Mouse (Mus musculus): ENCODE measurements around the gene Cox17. TPM values are rescaled to one million over a fixed set of nuclear protein-coding genes. Genes with fewer than 3 reads are reported as not detected.

Gene Cox17
- polyA plus RNA-seq, 1 experiment: 110 TPM

DNA sequence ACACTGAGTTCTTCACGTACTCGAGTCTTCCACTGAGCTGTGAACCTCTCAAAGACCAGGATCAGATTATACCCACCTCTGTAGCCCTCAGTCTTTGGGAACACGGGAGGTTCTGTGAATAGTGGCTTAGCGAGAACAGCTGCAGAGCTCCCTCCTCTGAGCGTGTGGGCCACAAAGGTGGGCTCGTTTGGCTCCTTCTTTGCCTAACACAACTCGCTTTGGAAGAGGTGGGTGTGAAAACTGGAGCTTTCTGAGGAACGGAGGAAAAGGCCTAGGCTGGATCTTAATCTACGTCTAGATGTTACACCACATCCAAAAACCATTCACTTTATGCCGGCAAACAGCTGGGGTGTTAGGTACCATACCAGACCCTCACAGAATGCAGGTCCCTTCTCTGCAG lies 18.6 kb downstream of the Cox17 start:
- H3K27me3 ChIP-seq (ENCODE audit: control insufficient read depth): no peaks in the 10 kb centered on the region
- no peak overlapping the region for H3K4me3 ChIP-seq (replicated peaks)
- peaks cover 4% of the 10 kb centered on the region for H3K36me3 ChIP-seq (ENCODE audit: control insufficient read depth)
- no peaks in the 10 kb centered on the region for H3K9me3 ChIP-seq (ENCODE audit: control insufficient read depth, low read length)
- TF ChIP-seq GATA1 (IDR thresholded peaks at IDR 0.05; ENCODE audit: low read length) (no peak), TAL1 (IDR thresholded peaks at IDR 0.05; ENCODE audit: low read length) (no peak)
- H3K4me1 ChIP-seq (ENCODE audit: control insufficient read depth): peaks cover 62% of the 10 kb centered on the region

DNA sequence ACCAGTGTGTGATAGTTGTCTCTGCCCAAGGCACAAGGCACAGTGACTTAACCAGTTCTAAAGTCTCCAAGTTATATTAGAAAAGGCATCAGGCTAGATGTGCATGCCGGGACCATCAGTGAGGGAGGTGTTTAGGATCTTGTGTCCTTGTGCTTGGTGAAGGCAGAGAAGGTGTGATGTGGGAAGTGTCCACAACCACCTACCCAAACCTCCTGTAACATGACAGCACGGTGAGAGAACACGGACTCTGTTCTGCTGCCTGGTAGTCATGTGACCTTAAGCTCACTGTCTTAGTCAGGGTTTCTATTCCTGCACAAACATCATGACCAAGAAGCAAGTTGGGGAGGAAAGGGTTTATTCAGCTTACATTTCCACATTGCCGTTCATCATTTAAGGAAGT lies 19.4 kb downstream of the Cox17 start:
- Histone ChIP-seq H3K4me1 (ENCODE audit: control insufficient read depth) (peaks cover 69% of the 10 kb centered on the region), H3K27me3 (ENCODE audit: control insufficient read depth) (no peaks in the 10 kb centered on the region), H3K36me3 (ENCODE audit: control insufficient read depth) (peaks cover 11% of the 10 kb centered on the region), H3K9me3 (ENCODE audit: control insufficient read depth, low read length) (no peaks in the 10 kb centered on the region), H3K4me3 (replicated peaks) (no peak overlapping the region)
- TF ChIP-seq GATA1 (IDR thresholded peaks at IDR 0.05; ENCODE audit: low read length) (no peak), TAL1 (IDR thresholded peaks at IDR 0.05; ENCODE audit: low read length) (no peak)

DNA sequence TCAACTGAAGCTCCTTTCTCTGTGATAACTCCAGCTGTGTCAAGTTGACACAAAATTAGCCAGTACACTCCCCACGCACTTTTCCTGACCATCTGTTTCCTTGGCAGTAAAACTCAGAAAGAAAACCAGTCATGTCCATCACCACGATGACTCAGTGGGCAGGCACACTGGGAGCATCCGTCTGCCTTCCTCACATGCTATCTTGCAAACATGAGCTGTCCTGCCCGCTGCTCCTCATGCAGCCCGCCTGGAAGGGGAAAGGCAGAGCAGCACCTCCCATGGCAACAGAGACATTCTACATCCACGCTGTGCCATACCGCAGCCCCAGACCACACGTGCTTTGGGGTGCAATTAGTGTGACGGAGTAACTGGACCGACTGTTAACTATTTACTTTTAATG lies 21.5 kb downstream of the Cox17 start:
- Histone ChIP-seq H3K27me3 (ENCODE audit: control insufficient read depth) (no peaks in the 10 kb centered on the region), H3K36me3 (ENCODE audit: control insufficient read depth) (peaks cover 18% of the 10 kb centered on the region), H3K4me3 (replicated peaks) (no peak overlapping the region), H3K4me1 (ENCODE audit: control insufficient read depth) (peaks cover 75% of the 10 kb centered on the region), H3K9me3 (ENCODE audit: control insufficient read depth, low read length) (no peaks in the 10 kb centered on the region)
- no peak for TF ChIP-seq TAL1 (IDR thresholded peaks at IDR 0.05; ENCODE audit: low read length)

DNA sequence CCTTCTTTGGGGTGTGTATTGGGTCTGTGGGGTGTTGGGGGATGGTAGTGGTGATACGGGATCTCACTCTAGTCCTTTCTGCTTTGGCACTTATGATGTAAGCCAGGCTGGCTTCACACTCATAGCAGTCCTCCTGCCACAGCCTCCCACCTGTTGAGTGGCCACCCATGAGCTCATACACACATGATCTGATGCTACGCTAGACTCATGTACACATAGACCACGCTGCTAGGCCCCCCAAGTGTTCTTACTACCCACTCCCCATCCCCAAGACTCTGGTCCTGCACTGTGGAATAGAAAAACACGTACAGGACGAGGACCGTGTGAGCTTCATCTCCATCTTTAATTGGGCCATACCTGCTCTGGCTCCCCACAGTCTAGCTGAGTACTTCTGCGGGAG lies 22.2 kb downstream of the Cox17 start:
- H3K4me3 ChIP-seq (replicated peaks): no peak overlapping the region
- no peaks in the 10 kb centered on the region for H3K9me3 ChIP-seq (ENCODE audit: control insufficient read depth, low read length)
- no peak for TF ChIP-seq TAL1 (IDR thresholded peaks at IDR 0.05; ENCODE audit: low read length)
- TF ChIP-seq GATA1 (IDR thresholded peaks at IDR 0.05; ENCODE audit: low read length): no peak
- H3K27me3 ChIP-seq (ENCODE audit: control insufficient read depth): no peaks in the 10 kb centered on the region
- H3K36me3 ChIP-seq (ENCODE audit: control insufficient read depth): peaks cover 25% of the 10 kb centered on the region
- peaks cover 75% of the 10 kb centered on the region for H3K4me1 ChIP-seq (ENCODE audit: control insufficient read depth)

DNA sequence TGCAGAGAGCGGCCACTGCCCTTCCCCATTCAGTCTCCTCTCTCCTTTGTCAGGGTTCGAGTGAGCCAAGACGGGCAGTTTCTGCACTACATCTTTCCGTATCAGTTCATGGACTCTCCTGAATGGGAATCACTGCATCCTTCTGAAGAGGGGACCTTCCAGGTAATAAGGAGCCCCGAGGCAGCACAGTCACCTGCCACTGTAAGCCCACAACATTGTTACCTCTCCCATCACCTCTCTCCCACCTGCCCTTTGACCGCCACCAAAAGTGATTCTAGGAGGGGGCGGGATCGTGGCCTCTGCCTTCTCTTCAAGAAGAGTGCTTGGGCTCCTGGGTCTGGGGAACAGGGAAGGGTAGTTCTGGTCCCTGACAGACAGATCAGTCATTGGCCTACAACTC lies 22.6 kb downstream of the Cox17 start:
- TF ChIP-seq TAL1 (IDR thresholded peaks at IDR 0.05; ENCODE audit: low read length) (no peak), GATA1 (IDR thresholded peaks at IDR 0.05; ENCODE audit: low read length) (no peak)
- Histone ChIP-seq H3K36me3 (ENCODE audit: control insufficient read depth) (peaks cover 29% of the 10 kb centered on the region), H3K27me3 (ENCODE audit: control insufficient read depth) (no peaks in the 10 kb centered on the region), H3K4me1 (ENCODE audit: control insufficient read depth) (peaks cover 79% of the 10 kb centered on the region), H3K4me3 (replicated peaks) (no peak overlapping the region), H3K9me3 (ENCODE audit: control insufficient read depth, low read length) (no peaks in the 10 kb centered on the region)

DNA sequence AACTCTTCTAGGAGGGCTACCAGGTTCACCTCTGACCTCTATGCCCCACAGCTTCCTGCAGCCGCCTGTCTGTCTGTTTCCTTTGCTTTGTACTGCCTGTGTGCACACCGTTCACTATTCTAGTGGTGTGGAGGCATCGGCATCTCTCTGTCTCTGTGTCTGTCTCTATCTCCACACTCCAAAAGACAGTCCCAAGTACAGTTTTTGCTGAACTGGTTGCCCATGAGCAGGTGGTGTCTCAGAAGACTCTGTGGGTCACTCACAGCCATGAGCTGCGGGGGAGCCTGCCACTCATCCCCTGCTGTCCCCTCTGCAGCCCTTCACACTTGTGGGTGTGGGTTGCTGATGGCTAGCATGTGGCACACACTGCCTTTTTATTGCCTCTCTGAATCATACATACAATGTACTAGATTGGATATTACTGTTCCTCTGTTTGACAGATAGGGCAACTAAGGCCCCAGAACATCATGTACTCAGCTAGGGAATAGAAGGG lies 23.2 kb downstream of the Cox17 start:
- no peak for TF ChIP-seq TAL1 (IDR thresholded peaks at IDR 0.05; ENCODE audit: low read length)
- TF ChIP-seq GATA1 (IDR thresholded peaks at IDR 0.05; ENCODE audit: low read length): no peak
- Histone ChIP-seq H3K27me3 (ENCODE audit: control insufficient read depth) (no peaks in the 10 kb centered on the region), H3K9me3 (ENCODE audit: control insufficient read depth, low read length) (no peaks in the 10 kb centered on the region), H3K4me3 (replicated peaks) (no peak overlapping the region), H3K4me1 (ENCODE audit: control insufficient read depth) (peaks cover 81% of the 10 kb centered on the region), H3K36me3 (ENCODE audit: control insufficient read depth) (peaks cover 35% of the 10 kb centered on the region)

DNA sequence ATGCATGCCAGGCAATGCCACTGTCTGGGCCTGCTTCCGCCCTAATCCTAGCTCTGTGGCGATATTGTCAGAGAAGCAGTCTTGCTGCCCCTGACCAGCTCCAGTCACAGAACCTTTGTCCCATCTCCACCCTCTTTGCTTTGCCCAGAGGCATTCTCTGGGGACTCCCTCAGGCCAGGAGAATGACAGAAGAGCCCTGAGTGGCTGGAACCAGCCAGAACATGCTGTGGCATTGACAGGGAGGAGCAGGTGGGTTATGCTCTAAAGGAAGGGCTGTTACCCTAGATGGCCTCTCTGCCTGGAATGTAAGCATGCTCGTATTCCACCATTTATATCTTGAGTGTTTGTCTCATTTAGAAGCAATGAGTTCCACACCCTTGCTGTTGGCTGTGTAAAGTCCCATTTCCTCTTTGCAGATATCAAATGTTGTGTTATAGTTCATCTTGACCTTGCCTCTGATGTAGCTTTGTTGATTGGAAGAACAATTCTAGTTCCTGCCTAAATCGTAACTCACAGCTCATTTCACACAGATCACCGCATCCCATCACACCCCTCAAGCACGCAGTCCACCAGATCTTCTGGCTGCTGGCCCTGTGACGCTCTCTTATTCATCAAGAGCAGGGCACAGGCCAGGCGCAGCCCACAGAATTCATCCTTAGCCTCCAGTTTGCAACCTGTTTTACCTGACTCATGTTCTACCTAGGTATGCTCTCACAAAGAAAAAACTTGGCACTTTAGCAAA lies 24.0 kb downstream of the Cox17 start:
- TF ChIP-seq GATA1 (IDR thresholded peaks at IDR 0.05; ENCODE audit: low read length): no peak
- Histone ChIP-seq H3K4me3 (replicated peaks) (peak overlapping the region; percentile 81), H3K4me1 (ENCODE audit: control insufficient read depth) (peaks cover 82% of the 10 kb centered on the region)

DNA sequence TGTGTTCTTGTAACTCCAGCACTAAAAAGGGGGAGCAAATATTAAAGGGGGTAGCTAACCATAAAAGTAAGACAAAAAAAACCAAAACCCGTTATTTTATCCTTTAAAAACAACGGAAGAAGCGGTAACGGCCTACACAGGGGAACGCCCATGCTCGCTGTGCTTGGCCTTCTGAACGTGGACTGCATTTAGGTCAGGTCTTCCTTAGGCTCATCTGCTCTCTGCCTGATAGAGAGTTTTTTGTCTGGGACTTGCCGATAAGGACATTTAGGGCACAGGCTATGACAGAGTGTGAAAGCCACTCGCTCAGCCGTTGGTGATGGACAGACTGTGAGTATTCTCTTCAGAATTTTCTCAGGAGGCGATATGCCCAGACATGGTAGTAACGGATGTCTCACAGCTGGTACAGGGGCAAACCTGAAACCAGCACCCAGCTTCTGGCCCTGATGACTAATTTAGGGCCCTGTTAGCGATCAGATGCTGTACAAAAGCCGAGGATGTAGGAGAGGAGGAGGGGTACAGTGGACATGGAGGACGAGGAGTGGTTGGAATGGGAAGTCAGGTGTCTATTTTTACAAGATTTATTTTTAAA lies 25.0 kb downstream of the Cox17 start:
- Histone ChIP-seq H3K9me3 (ENCODE audit: control insufficient read depth, low read length) (no peaks in the 10 kb centered on the region), H3K36me3 (ENCODE audit: control insufficient read depth) (peaks cover 53% of the 10 kb centered on the region), H3K4me3 (replicated peaks) (peak overlapping the region; percentile 81), H3K4me1 (ENCODE audit: control insufficient read depth) (peaks cover 85% of the 10 kb centered on the region), H3K27me3 (ENCODE audit: control insufficient read depth) (no peaks in the 10 kb centered on the region)
- TF ChIP-seq TAL1 (IDR thresholded peaks at IDR 0.05; ENCODE audit: low read length) (peak; percentile 95), GATA1 (IDR thresholded peaks at IDR 0.05; ENCODE audit: low read length) (peak; percentile 95)

More for the DNA sequence above, 24.0 kb downstream of the Cox17 start:
- Histone ChIP-seq H3K27me3 (ENCODE audit: control insufficient read depth) (no peaks in the 10 kb centered on the region), H3K36me3 (ENCODE audit: control insufficient read depth) (peaks cover 43% of the 10 kb centered on the region), H3K9me3 (ENCODE audit: control insufficient read depth, low read length) (no peaks in the 10 kb centered on the region)

DNA sequence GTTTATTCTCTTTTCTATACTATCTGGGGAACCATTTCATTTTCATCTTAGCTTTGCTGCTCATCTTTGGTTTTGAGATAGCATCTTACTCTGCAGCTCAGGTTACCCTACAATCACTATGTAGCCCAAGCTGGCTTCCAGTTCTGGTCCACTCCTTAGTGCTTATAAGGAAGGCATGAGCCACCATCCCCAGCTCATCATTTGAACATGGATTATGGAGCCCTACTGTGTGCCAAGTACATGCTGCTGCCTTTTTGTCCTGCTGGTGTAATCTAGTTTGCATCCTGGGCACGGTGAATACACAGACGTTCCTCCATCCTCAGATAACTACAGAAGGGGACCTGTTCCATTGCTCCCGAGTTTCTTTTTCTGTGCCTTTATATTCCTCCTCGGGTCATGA lies 26.1 kb downstream of the Cox17 start:
- H3K27me3 ChIP-seq (ENCODE audit: control insufficient read depth): no peaks in the 10 kb centered on the region
- H3K4me1 ChIP-seq (ENCODE audit: control insufficient read depth): peaks cover 94% of the 10 kb centered on the region
- H3K4me3 ChIP-seq (replicated peaks): peak overlapping the region; percentile 81
- peaks cover 63% of the 10 kb centered on the region for H3K36me3 ChIP-seq (ENCODE audit: control insufficient read depth)
- no peak for TF ChIP-seq GATA1 (IDR thresholded peaks at IDR 0.05; ENCODE audit: low read length)
- H3K9me3 ChIP-seq (ENCODE audit: control insufficient read depth, low read length): no peaks in the 10 kb centered on the region
